Mouse (Mus musculus) limb, embryonic 12.5 days (tissue): ENCODE data around the gene Lpp. TPM values are rescaled to one million over a fixed set of nuclear protein-coding genes. Genes with fewer than 3 reads are reported as not detected.

Source experiments
- ATAC-seq: fragments of 200-750 bp; cut with Nextera tagmentation; 2 replicates; pipeline ENCODE4 v1.8.0; 2017; ENCODE audit warnings: low read depth, moderate TSS enrichment; ENCODE audit not compliant: insufficient number of reproducible peaks, insufficient read depth, low FRiP score, low TSS enrichment
- H3K27ac ChIP-seq: fragments of 300-500 bp; sonication (generic); 2 replicates; pipeline ENCODE4 v1.5.1; 2016; ENCODE audit warnings: mild to moderate bottlenecking, moderate library complexity
- H3K27me3 ChIP-seq: fragments of 300-500 bp; sonication (generic); 2 replicates; pipeline ENCODE4 v1.6.1; 2016; ENCODE audit warnings: mild to moderate bottlenecking, moderate library complexity
- H3K36me3 ChIP-seq: fragments of 300-500 bp; sonication (generic); 2 replicates; pipeline ENCODE4 v1.6.1; 2016; ENCODE audit warnings: mild to moderate bottlenecking, moderate library complexity
- H3K4me1 ChIP-seq: fragments of 300-500 bp; sonication (generic); replicated peaks from 2 replicates; pipeline ENCODE4 v1.6.1; 2016
- H3K4me2 ChIP-seq: fragments of 300-500 bp; sonication (generic); 2 replicates; pipeline ENCODE4 v1.6.1; 2016; ENCODE audit warnings: mild to moderate bottlenecking, moderate library complexity
- H3K4me3 ChIP-seq: fragments of 300-500 bp; sonication (generic); replicated peaks from 2 replicates; pipeline ENCODE4 v1.5.1; 2016; ENCODE audit warnings: mild to moderate bottlenecking
- H3K9ac ChIP-seq: fragments of 300-500 bp; sonication (generic); replicated peaks from 2 replicates; pipeline ENCODE4 v1.6.1; 2016; ENCODE audit warnings: mild to moderate bottlenecking, moderate library complexity
- H3K9me3 ChIP-seq: fragments of 300-500 bp; sonication (generic); 2 replicates; pipeline ENCODE4 v1.6.1; 2016; ENCODE audit warnings: mild to moderate bottlenecking, moderate library complexity
- WGBS: fragments of 180-500 bp; shearing (Covaris S2); methylation state at CpG from one replicate; pipeline ENCODE4 v1.1.7; 2016; 5-methylcytosine and 5-hydroxymethylcytosine counted together
- polyA plus RNA-seq: library from polyadenylated mRNA; unstranded; fragments of >200 nt; fragmentation: Nextera tagmentation; extraction: Ambion mirVana; gene quantifications from 2 replicates; pipeline ENCODE4 v1.2.1, GENCODE M21; 2016

Gene Lpp
- polyA plus RNA-seq, 1 experiment from 2014 or later = 39.4 TPM

DNA sequence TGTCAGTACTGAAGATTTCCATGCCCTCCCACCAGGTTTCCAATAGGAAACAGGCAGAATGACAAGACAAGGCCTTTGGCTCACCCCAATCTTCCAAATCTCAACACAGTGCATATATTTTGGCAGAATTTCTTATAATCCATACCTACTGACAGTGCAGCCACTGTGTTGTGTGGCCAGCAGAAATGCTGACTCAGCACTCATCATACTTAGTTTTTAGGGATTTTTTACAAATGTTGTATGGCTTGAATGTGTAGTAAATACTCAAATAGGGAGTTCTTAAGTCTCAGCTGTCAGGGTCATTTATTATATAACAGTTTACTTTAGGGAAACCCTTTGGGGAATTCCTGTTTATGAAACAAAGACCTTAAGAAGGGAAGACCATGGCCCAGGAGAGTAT, 202.2 kb downstream of the Lpp start:
- no peaks in the 10 kb centered on the region for H3K36me3 ChIP-seq
- H3K9ac ChIP-seq = no peak overlapping the region
- no peak overlapping the region for H3K4me2 ChIP-seq
- no peaks in the 10 kb centered on the region; the same call in 1 of the 2 replicates for H3K4me1 ChIP-seq
- H3K27ac ChIP-seq = no peak overlapping the region
- H3K9me3 ChIP-seq = no peaks in the 10 kb centered on the region
- no peaks in the 10 kb centered on the region for H3K27me3 ChIP-seq
- no peak for ATAC-seq
- H3K4me3 ChIP-seq = no peak overlapping the region

DNA sequence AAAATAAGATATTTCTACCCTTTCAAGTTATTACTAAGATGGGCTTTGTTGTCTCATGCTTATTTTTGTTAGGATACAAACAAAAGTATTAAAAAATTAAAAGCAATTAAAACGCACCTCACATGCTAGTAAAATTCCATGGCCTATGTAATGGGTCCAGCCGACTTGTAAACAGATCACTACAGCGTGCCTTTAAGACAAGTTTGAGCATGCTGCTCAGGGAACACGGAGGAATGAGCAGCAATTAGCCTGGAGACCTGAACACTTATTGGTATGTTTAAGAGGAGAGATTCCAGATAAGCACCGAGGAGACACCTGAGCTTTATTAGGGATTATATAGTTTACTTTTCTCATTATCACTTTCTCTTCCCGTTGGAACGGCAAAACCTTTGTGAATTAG, 205.3 kb downstream of the Lpp start:
- no peaks in the 10 kb centered on the region; the same call in 1 of the 2 replicates for H3K4me1 ChIP-seq
- H3K4me3 ChIP-seq = no peak overlapping the region
- H3K9me3 ChIP-seq = no peaks in the 10 kb centered on the region
- no peaks in the 10 kb centered on the region for H3K36me3 ChIP-seq
- no peak overlapping the region for H3K4me2 ChIP-seq
- no peak overlapping the region for H3K27ac ChIP-seq
- WGBS = 29% methylated on average over 7 of the region's 7 CpGs
- no peaks in the 10 kb centered on the region for H3K27me3 ChIP-seq
- no peak for ATAC-seq
- H3K9ac ChIP-seq = no peak overlapping the region

DNA sequence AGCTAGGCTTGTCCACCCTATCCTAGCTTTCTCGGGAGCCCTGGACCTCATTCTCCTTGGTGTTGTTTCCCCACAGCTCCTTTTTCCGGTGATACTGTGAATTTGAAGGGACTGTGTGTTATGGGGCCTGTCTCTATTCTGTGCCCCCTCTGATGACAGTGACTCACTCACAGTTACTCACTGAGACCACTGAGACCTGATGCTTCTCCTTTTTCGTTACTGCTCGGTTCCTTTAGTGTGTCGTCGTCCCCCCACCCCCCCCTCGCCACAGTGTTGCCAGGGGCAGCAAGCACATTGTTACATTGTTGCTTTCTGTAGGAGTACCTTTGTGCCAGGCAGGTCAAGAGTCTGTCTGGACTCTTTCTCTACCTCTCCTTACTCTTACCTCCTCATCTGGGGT, 206.5 kb downstream of the Lpp start:
- Histone ChIP-seq H3K36me3 (no peaks in the 10 kb centered on the region), H3K27ac (no peak overlapping the region), H3K4me1 (no peaks in the 10 kb centered on the region; the same call in 1 of the 2 replicates), H3K9me3 (no peaks in the 10 kb centered on the region), H3K27me3 (no peaks in the 10 kb centered on the region), H3K9ac (no peak overlapping the region), H3K4me2 (no peak overlapping the region), H3K4me3 (no peak overlapping the region)
- WGBS = 68% methylated on average over 7 of the region's 7 CpGs
- ATAC-seq = no peak

DNA sequence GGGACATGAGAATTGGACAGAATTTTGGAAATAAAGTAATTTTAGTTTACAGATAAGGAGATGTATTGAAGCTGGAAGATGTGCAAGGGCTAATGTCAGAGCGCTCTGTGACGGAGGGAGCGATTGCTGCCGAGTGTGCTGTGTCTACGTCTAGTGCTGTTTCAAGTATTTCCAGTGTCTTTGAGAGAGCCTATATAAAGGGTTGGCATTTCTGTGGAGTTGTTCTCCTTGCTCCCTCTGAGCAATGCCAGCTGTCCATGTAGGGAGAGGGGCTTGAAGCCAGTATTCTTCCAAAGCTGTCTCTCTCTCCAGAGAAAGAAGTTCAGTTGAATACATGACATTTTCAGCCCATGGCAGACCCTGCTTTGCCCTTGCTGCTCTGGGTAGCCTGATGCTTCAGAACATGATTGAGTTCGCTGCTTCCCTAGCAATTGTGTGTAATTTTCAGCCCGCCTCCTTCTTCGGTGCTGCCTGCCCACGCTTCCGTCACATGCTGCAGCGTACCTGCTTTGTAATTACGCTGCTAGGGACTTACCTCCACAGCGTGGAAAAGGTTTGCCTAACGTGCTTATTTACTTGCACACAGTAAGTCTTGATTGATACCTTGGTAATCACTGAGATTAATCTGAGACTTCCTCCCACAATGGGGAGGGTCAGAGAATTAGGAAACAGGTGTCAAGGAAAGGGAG, 207.1 kb downstream of the Lpp start:
- no peaks in the 10 kb centered on the region for H3K9me3 ChIP-seq
- no peaks in the 10 kb centered on the region for H3K36me3 ChIP-seq
- H3K4me2 ChIP-seq = no peak overlapping the region
- WGBS = 89% methylated on average over 14 of the region's 14 CpGs
- H3K4me3 ChIP-seq = no peak overlapping the region
- H3K27ac ChIP-seq = no peak overlapping the region
- H3K27me3 ChIP-seq = no peaks in the 10 kb centered on the region
- no peak for ATAC-seq
- no peak overlapping the region for H3K9ac ChIP-seq
- H3K4me1 ChIP-seq = no peaks in the 10 kb centered on the region; the same call in 1 of the 2 replicates

DNA sequence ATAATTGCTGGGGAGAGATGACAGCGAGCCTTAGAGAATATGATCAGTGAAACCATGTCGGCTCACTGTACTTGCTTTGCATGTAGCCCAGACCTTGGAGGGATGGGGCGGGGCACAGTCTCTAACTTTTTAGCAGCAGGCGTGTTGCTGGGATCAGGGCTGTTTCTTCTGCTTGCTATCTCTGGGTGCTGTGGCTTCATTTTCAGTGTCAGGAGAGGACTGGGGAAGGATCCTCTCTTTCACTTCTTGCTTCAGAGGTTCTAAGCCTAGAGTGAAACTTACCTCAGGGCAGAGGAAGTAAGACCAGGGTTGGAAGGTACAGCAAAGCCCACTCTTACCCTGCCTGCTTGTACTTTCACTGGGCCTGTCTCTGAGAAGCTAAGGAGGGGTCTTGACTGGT, 210.0 kb downstream of the Lpp start:
- H3K27ac ChIP-seq = no peak overlapping the region
- peaks cover 8% of the 10 kb centered on the region for H3K4me1 ChIP-seq
- no peaks in the 10 kb centered on the region for H3K36me3 ChIP-seq
- no peaks in the 10 kb centered on the region for H3K9me3 ChIP-seq
- ATAC-seq = no peak
- H3K4me3 ChIP-seq = no peak overlapping the region
- H3K27me3 ChIP-seq = no peaks in the 10 kb centered on the region
- WGBS = 81% methylated on average over 4 of the region's 4 CpGs
- no peak overlapping the region for H3K9ac ChIP-seq
- no peak overlapping the region for H3K4me2 ChIP-seq

DNA sequence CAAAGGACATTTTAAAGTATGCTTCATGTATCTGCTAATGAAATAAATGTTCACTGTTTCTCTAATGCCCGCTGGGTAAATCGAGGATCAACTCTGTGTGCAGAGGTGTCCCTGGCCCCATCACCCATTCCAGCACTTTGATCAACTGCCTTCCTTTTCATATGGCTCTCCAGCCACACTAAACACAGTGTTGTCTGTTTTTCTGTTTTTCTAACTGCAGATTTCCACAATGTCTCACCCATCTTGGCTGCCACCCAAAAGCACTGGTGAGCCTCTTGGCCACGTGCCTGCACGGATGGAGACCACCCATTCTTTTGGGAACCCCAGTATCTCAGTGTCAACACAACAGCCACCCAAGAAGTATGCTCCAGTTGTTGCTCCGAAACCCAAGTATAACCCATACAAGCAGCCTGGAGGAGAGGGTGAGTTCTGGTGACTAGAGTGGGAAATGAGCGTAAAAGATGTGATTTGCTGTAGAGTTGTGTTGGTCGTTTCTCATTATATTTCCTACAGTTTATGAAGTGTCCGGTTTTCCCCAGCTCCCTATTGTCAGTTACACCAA, 214.7 kb downstream of the Lpp start:
- no peak overlapping the region for H3K9ac ChIP-seq
- no peak overlapping the region for H3K27ac ChIP-seq
- H3K4me3 ChIP-seq = no peak overlapping the region
- no peaks in the 10 kb centered on the region for H3K27me3 ChIP-seq
- no peak for ATAC-seq
- no peak overlapping the region for H3K4me2 ChIP-seq
- peaks cover 10% of the 10 kb centered on the region for H3K4me1 ChIP-seq
- 80% methylated on average over 8 of the region's 8 CpGs for WGBS
- H3K36me3 ChIP-seq = peaks cover 4% of the 10 kb centered on the region; the same call in 1 of the 2 replicates
- H3K9me3 ChIP-seq = no peaks in the 10 kb centered on the region

DNA sequence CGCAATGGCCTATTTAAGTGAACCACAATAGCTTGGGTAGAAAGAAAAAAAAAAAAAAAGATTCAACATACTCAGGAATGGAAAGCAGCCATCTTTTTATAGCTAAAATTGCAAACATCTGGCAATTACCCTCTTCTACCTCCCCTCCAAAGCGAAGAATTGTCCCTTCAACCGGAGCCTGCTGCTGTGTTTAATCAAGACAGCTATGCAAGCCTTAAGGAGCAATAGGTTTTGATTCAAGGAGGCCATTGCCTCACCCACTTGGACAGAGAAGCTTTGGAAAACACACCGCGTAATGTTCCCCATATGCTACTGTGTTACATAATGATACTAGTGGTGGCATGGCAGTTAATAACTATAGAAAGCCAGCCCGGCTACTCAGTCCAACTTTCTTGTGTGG, 226.2 kb downstream of the Lpp start:
- Histone ChIP-seq H3K9me3 (no peaks in the 10 kb centered on the region), H3K4me1 (0 out of 2 replicates have a peak, but pooled peaks cover 10% of the 10 kb centered on the region), H3K9ac (no peak overlapping the region), H3K4me3 (no peak overlapping the region), H3K27ac (no peak overlapping the region), H3K36me3 (no peaks in the 10 kb centered on the region), H3K4me2 (no peak overlapping the region), H3K27me3 (no peaks in the 10 kb centered on the region)
- 53% methylated on average over 6 of the region's 6 CpGs for WGBS
- ATAC-seq = no peak; the same call in 1 of the 2 replicates

DNA sequence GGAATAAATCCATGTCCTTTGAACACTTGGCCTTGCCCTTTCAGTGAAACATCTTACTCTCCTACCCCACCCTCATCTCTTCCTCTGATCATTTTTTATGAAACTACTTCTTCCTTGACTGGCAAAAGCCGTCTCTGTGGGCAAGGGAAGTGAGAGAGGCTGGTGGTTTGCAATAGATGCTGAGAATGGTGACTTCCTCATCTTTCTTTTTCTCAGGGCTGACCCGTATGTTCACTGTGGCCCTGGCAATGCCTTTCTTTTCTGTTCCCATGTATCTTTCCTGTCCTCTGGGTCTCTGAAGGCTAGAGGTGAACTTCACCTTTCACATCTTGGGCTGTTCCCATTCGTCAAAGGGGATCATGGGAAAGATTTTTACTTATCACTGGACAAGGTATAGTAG, 226.7 kb downstream of the Lpp start:
- Histone ChIP-seq H3K9me3 (no peaks in the 10 kb centered on the region), H3K4me1 (0 out of 2 replicates have a peak, but pooled peaks cover 10% of the 10 kb centered on the region), H3K4me3 (no peak overlapping the region), H3K4me2 (no peak overlapping the region), H3K27ac (no peak overlapping the region), H3K9ac (no peak overlapping the region), H3K27me3 (no peaks in the 10 kb centered on the region), H3K36me3 (no peaks in the 10 kb centered on the region)
- no peak for ATAC-seq
- WGBS = 95% methylated on average over 3 of the region's 3 CpGs

DNA sequence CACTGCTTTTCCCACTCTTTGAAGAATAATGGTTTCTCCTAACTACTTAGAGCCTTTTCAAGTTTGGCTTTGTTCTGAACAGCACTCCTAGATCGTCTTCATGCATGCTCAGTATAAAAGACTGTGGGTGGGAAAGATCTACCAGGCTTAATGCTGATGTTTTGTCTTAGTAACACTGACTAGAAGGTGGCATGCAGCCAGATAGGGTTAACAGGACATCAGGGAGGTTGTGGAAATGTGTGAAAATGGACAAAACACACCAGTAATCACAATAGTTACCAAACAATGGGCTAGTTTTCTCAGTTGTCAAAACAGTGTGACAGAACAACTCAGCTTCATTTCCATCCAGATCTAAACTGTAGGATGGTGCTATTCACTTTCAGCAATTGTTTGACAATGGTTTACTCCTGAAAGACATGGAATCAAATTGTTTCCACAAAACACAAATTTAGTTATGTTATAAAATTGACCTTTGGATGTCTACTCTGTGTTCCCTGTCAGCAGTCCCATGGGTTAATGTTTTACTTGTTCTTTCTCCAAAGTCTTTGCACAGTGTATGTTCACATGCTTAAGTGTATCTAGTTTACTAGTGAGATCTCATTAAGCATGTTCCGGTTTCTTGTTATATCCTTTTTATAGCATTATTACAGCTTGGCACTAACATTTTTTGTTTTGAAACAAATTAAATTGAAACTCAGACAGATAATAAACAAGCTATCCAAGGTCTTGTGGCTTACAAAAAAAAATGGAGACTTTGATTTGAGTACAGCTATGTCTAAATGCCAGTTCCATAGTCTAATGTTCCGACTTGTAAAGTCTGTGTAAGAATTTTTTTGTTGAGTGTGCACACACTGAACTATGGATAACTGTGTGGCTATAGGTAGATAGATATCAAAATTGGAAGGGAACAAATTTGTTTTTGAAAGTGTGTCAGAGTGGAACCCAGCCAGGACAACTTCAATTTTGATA, 229.2 kb downstream of the Lpp start:
- Histone ChIP-seq H3K9me3 (no peaks in the 10 kb centered on the region), H3K27me3 (no peaks in the 10 kb centered on the region), H3K9ac (no peak overlapping the region), H3K36me3 (no peaks in the 10 kb centered on the region), H3K27ac (no peak overlapping the region), H3K4me3 (no peak overlapping the region), H3K4me2 (no peak overlapping the region), H3K4me1 (peaks cover 10% of the 10 kb centered on the region; the same call in 1 of the 2 replicates)
- no peak for ATAC-seq
- 76% methylated on average over 3 of the region's 3 CpGs for WGBS

DNA sequence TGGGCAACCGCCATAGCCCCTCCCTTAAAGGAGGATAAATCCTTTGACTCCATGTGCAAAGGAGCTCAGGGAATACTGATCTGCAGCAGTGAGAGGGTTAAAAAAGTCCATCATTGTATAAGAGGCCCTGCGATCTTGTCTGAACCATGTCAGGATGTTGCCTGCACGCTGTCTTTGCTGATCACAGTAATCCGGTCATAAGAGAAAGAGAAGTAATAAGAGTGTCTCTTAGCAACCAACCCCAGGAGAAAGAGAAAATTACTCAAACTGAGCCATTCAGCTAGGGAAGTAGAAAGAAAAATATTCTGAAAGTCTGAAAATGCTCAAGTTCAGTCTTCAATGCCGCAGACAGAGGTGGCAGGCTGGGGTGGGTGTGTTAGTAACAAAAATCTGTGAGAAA, 231.0 kb downstream of the Lpp start:
- no peak overlapping the region for H3K4me2 ChIP-seq
- H3K9ac ChIP-seq = no peak overlapping the region
- no peaks in the 10 kb centered on the region for H3K9me3 ChIP-seq
- no peaks in the 10 kb centered on the region for H3K27me3 ChIP-seq
- peaks cover 14% of the 10 kb centered on the region; the same call in 1 of the 2 replicates for H3K4me1 ChIP-seq
- H3K27ac ChIP-seq = no peak overlapping the region
- no peaks in the 10 kb centered on the region for H3K36me3 ChIP-seq
- no peak for ATAC-seq
- no peak overlapping the region for H3K4me3 ChIP-seq
- WGBS = 74% methylated on average over 5 of the region's 5 CpGs

DNA sequence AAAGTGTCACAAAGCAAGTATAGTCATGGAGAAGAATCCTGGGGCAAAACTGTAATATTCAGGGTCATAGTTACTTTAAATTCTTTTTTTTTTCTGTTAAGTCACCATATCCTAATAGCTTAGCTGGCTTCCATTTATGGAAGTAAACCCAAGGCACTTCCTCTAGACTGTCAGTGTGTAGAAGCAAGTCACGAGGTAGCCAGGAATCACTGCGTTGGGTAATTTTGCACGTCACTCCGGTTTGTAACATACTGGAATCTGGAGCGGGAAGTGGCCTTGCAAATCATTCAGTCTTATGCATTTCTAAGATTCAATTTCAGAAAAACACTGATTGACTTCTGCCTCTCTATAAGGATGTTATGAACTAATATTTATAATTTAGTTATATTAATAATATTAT, 232.3 kb downstream of the Lpp start:
- no peak for ATAC-seq
- 88% methylated on average over 5 of the region's 5 CpGs for WGBS
- no peak overlapping the region for H3K9ac ChIP-seq

More for the DNA sequence above, 232.3 kb downstream of the Lpp start:
- Histone ChIP-seq H3K4me2 (no peak overlapping the region), H3K4me1 (peaks cover 8% of the 10 kb centered on the region; the same call in 1 of the 2 replicates), H3K27ac (no peak overlapping the region), H3K36me3 (no peaks in the 10 kb centered on the region), H3K9me3 (no peaks in the 10 kb centered on the region), H3K27me3 (no peaks in the 10 kb centered on the region), H3K4me3 (no peak overlapping the region)
